Mouse (Mus musculus) kidney, adult 18-20 months (tissue): ENCODE data around the gene Tubg2.
"Not testable (repeated sequence)": the region's sequence is repeated elsewhere in the genome, so short reads cannot be mapped to it uniquely, and the experiment has no call there.

Source experiments
- DNase-seq: peaks from one replicate; pipeline ENCODE4 v3.0.0; 2021

Gene Tubg2

DNA sequence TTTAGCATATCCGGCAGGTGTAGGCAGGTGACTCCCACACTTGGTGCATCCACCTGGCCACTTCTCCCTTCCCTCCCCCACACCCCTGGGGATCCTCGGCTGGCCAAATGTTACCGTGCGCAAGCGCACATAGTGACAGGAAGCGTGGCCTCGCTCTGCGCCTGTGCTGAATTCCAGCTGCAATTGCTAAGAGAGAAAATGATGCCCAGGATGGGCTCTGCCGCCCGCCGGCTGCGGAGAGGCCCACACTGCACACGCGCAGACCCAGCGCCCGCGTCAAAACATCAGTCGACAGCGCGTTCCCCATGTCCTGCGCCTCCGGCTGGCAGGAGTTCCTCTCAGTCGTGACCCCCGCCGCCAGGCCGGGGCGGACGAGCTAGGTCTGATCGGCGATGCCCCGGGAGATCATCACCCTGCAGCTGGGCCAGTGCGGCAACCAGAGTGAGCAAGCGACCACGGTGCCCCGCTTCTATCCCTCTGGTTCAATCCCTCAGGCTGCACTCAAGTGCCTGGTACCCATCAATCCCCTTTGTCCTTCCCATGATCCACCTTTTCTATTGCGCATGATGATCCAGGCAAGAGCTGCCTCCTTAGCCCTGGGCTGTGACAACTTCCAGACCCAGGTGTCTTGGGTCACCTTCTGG, at the start of gene Tubg2:
Gene Tubg2 (plus strand): TSS at position 180 of the 644 bp plus-strand sequence.
- peak; percentile 47 for DNase-seq

DNA sequence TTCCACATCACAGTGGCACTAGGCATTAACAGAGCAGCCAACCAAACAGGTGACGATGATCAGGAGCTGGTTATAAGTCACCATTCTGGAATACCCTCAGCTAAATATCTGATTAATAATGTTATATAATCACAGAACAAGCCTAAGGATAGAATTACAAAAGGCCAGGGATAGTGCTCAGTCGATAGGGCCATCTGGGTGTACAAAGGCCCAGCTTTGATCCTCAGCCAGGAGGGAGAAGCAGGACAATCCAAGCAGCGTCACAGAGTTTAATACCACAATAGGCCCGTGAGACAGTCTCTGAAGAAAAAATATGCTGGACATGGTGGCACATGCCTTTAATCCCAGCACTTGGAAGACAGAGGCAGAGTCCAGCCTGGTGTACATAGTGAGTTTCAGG, 46.4 kb upstream of the Tubg2 start:
- DNase-seq: no peak

DNA sequence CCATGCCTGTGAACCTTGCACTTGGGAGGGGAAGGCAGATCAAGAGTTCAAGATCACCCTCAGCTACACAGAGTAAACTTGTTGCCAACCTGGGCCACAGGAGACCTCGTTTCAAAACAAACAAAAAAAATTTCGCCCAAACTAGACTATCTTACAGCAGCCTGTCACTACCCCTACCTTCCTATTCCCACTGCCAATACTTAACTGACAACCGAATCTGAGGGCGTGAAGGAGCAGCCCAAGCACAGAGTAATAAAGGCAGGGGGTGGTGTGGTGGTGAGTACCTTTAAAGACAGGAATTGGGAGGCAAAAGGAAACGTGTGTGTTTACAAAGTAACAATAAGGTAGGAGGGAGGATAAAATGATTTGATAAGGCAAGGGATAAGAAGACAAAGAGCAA, 45.0 kb upstream of the Tubg2 start:
- no peak for DNase-seq

DNA sequence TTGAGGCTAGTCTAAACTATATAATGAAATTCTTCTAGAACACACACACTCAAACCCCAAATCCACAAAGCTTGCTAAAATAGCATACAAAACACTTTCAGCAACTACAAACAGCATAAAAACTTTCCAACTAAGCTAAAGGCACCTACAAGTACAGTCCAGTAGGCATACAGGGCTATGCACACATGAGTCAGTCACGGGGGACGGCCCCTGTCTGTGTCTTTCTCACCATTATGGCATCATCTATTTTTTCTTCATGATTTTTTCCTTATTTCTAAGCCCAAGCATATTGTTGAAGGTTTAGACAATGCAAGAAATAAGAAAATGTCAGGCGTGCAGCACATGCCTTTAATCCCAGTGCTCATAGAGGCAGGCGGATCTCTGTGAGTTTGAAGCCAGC, 44.5 kb upstream of the Tubg2 start:
- DNase-seq: no peak

DNA sequence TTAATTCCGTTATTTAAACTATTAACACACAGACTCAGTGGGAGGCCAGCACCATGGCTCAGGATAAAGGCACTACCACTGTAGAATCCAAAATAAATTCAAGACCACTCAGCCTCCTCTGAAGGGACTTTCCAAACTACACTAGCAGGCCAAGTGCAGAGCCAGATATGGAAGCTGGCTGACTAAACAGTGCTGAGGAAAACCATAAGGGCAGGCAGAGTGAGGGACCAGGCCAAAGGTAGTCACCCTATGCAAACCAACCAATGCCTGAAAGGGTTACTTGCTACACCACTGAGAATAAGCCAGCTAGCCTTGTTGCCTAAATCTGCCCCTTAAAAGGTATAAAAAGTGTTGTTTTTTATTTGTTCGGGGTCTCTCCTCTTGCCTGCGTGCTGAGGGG, 43.5 kb upstream of the Tubg2 start:
- no peak for DNase-seq

DNA sequence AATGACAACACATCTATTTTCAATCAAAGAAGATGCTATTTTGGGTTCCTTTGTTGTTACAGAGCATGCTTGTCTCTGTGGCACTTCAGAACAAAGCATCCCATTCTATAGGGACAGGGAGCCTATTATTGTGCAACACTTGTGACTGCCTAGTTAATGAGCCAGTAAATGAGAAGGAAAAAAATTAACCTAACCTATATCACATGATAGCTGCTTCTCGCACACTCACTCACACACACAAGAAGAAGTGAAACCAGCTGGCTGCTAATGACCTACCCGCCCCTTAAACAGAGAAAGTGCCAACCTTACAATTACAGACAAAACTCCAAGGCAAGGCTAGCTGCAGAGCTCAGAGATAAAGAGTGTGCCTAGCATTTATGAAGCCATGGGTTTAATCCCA, 40.1 kb upstream of the Tubg2 start:
- DNase-seq: no peak

DNA sequence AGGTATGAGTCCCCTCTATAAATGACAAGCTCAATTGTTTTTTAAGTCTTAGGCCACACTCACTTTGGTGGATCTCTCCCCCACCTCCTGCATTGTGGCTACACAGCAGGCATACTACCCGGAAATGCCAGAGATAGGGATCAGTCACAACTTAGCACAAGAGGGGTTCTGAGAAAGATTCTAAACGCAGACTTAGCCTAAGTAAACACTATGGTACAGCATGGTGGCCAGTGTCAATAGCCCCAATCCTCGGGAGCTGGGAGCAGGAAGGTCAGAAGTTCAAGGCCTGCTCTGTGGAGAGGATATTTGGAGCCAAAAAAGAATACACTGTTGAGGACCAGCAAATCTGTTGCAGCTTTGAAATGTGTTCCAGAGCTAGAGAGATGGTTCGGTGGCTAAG, 37.6 kb upstream of the Tubg2 start:
- DNase-seq: no peak

DNA sequence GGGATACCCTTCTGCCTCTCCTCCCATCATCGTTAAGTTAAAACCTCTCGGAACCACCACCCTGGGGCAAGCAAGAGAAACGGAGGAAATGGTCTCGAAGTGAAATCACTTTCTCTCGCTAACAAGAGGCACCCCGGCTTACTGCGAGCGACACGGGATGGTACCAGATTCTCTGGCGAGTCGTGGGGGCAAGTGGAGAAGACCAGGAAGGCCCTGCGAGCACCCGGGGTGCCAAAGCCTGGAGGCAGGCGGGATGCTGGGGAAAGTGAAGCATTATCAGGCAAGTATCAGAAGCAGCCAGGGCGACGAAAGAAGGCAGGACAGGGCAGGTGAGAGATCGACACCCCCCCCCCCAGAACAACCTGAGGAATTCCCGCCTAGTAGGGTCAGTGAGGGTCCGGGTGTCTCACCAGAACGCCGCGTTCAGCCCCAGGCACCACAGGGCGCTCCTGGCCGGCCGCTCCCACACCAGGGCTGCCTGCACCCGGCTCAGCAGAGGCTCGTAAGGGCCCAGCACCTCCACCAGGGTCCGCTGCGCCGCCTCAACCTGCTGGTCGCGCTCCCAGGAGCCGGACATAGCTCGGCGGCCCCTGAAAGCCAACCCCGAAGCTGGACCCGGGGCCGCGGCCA, 36.5 kb upstream of the Tubg2 start:
- DNase-seq: no peak

DNA sequence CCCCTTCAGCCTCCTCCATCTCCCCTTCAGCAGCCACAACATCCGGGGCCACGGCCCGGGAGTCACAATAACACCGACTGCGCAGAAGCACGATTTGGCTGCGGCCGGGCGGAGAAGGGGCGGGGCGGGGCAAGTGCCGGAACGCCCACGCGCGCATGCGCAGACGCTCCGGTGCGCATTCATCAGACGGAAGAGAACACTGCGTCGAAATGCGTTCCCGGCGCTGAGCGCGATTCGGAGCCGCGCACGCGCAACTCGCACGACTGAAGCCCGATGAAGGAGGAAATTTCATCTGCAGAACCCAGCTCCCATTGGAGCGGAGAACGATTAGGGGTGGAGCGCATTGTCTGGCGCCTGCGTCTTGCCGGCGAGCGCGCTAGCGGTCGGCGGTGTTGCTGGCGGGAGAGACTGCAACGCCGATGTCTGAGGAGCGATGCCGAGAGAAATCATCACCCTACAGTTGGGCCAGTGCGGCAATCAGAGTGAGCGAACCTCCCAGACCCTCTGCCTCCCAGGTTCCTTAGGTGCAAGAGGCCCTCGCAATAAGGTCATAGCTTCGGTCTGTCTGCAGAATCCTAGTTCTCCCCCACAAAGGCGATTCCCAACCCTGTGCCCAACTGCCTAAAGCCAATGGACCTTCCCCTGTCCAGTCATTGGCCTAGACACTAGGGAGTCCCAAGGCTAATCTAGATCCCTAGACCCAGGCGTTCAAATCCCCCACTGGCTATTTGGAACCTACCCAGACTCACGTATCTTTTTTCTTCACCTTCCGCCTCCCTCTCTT, 35.8 kb upstream of the Tubg2 start, which contains the start of the genes Retreg3 and Tubg1:
Gene Retreg3 (minus strand): TSS at position 133 of the 784 bp plus-strand sequence.
Gene Tubg1 (plus strand): TSS at position 178 of the 784 bp plus-strand sequence.
- DNase-seq: peak; percentile 99

DNA sequence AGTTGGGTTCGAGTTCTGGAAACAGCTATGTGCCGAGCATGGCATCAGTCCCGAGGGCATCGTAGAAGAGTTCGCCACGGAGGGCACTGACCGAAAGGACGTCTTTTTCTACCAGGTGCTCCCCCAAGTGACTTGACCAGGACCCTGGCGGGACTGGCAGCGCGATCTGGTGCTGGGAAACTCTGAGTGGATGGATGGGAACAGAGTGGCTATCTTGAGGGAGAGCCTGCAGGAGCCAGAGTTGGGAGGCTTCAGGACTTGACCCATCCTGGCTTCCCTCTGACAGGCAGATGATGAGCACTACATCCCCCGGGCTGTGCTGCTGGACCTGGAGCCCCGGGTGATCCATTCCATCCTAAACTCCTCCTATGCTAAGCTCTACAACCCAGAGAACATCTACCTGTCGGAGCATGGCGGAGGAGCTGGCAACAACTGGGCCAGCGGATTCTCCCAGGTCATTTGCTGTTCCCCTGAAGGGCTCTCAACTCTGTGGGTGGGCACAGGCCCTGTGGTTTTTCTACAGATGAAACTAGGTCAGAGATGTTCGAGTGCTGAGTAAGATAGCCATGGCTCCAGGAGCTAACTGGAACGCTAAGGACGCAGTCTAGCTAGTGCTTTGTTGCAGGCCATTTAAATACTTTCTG, 35.0 kb upstream of the Tubg2 start:
- DNase-seq: no peak

DNA sequence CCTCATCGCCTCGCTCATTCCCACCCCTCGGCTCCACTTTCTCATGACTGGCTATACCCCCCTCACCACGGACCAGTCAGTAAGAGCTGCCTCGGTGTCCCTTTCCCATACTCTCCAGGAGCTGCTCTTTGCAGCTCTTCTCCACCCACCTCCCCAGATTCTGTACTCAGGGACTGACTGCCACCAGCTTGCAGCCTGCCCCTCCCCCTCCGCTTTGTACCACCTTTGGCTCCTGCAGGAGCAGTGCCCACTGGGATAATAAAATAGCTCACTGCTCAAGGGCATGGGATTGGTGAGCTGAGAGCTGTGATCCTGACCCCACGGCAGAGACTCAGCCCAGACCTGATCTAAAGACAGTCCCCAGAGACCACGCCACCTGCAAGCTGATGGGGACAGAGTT, 31.2 kb upstream of the Tubg2 start:
- DNase-seq: not testable (repeated sequence)

DNA sequence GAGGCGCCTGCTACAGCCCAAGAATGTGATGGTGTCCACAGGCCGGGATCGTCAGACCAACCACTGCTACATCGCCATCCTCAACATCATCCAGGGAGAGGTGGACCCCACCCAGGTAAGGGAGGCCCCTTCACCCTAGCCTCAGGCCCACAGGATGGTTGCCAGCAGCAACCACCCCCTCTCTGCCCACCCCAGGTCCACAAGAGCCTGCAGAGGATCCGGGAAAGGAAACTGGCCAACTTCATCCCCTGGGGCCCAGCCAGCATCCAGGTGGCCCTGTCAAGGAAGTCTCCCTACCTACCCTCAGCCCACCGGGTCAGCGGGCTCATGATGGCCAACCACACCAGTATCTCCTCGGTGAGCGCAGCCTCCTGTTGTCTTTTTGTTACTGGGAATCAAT, 30.7 kb upstream of the Tubg2 start:
- not testable (repeated sequence) for DNase-seq

DNA sequence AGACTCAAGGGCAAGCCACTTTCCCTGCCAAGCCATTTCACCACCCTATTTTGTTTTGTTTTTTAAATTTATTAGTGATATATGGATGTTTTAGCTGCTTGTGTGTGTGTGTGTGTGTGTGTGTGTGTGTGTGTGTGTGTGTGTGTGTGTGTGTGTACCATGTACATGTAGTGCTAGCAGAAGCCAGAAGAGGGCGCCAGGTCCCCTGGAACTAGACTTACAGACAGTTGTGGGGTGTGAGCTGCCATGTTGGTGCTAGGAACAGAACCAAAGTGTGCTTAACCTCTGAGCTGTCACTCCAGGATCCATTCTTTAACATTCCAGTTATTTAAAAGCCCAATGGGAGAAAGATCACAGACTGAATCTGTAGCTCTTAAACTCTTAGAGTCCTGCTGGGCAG, 28.6 kb upstream of the Tubg2 start:
- no peak for DNase-seq

DNA sequence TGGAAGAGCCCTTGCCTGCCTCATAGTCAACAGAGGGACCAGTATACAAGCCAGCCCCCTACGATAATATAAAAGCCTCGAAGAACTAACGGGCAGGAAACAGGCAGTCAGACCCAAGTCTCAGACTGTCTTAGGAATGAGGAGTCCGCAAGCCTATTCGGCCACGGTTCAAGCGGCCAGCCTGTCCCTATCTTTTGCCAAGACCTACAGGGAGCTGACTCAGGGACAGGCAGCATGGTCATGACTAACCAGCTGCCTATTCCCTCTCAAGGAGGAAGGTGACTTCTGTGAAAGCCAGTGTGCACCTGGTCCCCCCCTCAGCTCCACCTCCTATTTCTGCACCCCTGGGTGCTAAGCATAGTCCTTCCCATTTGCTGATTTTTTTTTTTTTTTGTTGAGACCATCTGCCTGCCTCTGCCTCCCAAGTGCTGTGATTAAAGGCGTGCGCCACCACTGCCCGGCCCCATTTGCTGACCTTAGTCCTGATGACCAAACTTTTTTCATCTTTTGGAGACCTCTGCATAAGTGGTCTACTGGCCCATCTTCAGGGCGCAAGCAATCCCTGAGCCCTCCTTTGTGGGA, 26.6 kb upstream of the Tubg2 start:
- DNase-seq: no peak

DNA sequence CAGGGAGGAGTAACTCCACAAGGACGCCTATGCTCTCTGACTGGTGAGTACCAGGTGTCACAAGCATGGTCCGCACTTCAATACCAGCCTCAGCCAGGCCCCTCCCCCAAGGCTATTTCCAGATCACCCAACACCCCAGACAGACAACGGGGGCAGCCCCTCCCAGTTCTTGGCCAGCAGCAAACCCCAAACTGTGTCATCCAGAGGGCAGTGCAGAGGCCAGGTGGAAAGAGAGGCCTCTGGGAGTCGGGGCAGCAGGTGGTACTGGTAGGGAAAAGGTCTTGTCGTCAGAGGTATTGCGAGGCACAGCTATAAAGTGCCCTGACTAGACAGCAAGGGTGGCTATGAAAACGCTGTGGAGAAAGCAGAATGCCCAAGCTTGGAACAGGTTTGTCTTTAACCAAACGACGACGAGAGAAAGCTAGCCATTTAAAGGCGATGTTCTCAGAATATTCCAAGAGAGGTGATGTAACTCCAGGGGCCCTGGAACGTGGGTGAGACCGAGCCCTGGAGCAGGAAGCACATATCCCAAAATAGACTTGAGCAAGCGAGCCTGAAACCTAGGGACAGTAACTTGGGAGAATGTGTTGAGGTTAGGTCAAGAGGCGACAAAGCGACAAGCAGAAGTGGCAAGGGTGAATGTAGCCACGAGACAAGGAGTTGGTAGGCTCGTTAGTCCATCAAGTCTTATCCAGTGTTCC, 25.5 kb upstream of the Tubg2 start:
- DNase-seq: peak; percentile 11

DNA sequence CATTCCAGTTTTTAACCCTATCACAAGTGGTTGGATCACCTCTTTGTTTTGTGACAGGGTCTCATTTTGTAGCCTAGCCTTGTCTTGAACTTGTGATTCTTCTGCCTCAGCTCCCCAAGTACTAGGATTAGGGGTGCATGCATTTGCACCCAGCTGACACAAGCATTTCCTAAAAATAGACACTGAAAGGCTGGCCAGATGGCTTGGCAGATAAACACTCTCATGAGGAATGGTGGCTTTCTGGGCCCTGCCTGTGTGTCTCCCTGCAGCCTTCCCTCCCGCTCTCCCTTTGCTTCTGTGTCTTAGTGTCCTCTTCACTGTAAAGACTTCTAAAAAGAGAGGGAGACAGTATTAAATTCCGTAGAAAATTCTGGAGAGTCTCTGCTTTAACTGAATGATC, 24.5 kb upstream of the Tubg2 start:
- no peak for DNase-seq

DNA sequence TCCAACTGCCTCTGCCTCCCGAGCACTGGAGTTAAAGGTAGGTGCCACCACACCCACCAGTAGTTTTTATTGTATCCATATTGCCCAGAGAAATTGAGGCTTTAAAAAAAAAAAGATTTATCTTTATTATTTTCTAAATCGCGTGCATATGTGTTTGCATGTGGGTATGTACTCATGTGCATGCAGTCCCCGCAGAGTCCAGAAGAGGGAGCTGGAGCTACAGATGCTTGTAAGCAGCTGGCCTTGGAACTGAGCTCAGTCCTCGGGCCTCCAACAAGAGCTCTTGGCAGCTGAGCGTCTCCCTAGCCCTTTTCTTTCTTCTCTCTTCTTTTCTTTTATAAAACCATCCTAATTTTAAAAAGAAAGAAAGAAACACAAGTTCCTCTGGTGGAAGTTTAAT, 24.0 kb upstream of the Tubg2 start:
- DNase-seq: peak; percentile 18

DNA sequence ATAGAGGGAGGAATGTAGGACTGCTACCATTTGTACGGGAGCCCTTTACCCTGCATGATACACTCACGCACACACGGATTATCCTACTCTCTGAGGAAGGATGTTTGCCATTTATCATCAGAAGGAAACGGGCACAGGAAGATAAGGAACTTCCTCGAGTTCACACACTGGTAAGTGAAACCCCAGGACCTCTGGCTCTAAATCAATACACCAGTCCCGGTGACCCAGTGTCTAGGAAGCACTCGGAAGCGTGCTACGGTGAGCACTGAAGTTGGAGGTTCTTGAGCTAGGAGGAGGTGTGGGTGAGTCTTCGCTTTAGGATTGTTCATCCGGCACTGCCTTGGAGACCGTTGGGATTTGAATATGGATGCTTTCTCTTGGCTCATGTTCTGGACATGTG, 22.7 kb upstream of the Tubg2 start:
- peak; percentile 17 for DNase-seq

DNA sequence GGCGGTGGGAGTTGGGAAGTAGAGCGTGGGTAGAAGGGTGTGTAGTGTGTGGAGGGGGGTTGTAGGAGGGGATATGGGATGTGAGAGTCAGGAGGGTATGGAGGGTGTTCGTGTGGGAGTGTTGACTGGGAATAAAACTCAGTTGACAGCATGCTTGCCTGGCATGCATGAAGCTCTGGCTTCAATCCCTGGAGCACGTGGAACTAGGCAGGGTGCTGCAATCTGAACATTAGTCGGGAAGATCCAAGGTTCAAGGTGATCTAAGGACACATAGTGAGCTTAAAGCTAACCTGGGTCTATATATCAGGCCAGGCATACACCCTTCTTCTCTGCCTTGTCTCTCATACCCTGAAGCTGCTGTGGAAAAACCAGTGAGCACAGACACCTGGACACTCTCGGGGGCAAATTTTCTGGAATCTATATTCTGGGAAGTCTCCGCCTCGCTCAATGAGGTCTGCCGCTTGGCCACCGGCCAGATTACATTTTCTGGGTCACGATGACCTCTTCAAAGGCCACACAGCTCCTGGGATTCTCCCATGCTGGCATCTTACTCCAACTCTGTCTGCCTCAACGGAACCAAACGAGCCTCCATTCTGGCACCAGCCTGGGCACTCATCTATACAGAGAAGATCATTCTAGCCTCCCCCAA, 21.4 kb upstream of the Tubg2 start:
- DNase-seq: peak; percentile 20

DNA sequence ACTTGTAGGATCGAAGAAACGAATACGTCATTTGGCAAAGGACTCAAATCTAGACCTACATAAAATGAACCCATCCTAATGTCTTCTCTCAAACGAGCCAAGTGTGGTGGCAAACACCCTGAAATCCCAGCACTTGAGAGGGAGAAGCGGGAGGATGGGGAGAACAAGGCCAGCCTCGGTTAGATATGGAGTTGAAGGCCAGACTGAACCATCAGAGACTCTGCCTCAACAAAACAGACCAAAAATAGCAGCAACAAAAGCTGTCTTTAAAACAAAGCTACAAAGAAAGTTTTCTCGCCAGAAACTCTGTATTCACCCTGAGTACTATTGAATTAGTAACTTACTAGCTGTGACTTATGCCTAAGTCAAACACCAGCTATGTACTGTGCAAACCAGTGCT, 18.7 kb upstream of the Tubg2 start:
- DNase-seq: no peak

DNA sequence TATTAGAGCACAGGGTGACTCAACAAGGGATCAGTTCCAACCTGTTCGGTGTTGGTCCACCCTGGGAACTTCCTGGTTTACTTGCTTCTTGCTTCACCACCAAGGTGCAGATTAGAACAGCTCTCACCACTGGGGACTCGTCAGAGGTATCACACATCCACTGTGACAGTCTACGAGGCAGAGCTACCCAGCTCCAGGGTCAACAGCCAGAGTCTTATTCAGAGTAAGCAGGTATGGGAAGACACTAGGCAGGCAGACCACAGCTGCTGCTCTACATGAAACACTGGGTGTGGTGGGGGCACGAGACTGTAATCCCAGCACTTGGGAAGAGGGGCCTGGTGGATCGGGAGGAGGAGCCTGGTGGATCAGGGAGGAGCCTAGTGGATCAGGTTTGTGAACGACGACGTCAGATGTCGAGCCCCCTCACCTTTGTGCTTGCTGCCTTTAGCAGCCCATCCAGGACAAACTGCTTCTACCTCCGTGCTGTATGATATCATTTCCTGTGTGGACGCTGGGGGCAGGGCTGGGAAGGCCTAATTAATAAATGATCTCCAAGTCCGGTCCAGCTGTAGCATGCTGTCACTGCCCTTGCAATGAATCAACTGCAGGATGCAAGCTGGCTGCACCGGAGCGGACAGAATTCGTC, 17.0 kb upstream of the Tubg2 start:
- DNase-seq: peak; percentile 64
